Mouse (Mus musculus) central nervous system, embryonic 11.5 days (tissue): ENCODE results near the gene Rgs10. TPM values are rescaled to one million over a fixed set of nuclear protein-coding genes. Genes with fewer than 3 reads are reported as not detected.

Experiments used
- polyA plus RNA-seq: library from polyadenylated mRNA; depleted of rRNA; stranded (reverse); fragments of >200 nt; gene quantifications from 2 replicates; pipeline ENCODE4 v1.2.3, GENCODE M21; 2012; rRNA removed

Gene Rgs10
- polyA plus RNA-seq = 15.2 and 31.5 TPM in 2 replicates

DNA sequence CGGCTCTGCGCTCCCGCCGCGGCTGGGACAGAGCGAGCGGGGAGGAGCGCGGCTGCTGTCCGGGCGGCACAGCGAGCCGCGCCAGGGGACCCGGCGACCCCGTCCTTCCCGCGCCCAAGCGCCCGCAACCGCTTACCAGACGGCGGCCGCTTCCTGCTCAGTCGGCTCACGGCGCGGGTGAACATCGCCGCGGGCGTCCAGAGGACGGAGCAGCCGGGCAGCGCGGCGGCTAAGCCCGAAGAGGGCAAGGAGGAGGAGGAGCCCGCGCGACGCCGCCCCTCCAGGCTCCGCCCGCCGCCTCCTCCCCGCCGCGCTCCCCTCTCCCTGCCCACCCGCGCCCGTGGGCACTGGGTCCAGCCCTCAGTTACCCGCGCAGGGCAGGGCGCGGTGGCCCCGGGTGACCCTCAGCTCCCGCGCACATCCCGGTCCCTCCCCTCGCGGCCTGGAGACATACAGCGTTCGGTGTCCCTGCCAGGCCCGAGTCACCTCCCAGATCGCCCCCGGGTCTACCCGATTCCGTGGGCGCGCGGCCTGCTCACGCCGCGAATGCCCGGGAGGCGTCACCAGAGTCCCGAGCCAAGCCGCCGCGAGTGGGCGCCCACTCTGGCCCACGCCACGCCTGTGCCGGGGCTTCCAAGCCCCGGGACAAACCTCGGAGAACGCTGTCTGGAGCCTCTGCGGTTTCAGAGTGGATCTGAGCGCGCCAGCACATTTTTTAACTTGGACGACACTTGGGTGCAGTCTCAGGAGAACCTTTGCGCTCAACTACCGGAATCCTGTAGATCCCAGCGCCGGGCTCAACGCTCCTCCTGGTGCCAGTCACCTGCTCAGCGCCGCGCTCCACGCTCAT, at the start of gene Rgs10:
Gene Rgs10, minus strand, starts transcription at position 829 of the 850 bp plus-strand sequence.

DNA sequence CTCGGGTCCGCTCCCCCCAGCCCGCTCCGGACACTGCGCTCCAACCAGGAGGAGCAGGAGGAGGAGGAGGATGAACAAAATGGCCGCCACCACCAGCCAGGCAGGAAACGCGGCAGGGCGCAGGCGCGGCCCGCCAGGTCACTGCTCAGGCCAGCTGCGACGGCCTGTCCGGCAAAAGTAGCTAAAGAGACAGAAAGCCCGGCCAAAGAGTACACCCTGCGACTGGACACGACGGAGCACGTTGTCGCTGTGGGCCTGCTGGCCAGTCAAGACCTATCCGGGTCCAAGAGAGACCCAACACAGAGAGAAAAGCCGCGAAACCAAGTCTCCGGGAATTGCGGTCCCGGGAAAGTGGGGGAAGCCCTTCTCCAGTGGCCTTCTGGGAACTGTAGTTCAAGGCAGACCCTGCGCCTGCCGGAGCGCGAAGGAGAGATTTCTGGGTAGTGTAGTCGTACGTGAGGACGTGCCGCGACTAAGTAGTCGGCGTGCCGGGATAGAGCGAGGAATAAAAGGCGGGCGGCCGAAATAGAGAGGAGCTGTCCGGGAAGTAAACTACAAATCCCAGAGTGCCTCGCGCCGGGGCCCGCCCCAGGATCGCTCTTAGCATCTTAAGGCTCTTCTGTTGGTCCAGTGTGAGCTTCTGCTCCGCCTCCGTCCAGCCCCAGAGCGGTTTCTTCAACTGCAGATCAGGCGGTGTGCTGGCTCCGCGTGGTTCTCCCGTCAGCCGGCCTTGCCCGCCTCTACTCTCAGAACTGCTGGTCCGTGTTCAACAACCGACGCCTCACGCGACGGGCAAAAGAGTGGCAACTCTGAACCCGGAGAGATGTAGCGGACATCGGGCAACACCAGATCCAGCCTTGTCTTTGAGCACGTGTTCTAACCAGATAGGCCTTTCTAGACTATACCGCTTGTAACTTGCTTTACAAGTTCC, 43.0 kb upstream of the Rgs10 start, which contains the start of gene Tial1:
Gene Tial1, minus strand, starts transcription at position 433 of the 931 bp plus-strand sequence.

Other genes starting within 250 kb of the Rgs10 start
- gene Cox6a2, start 212.4 kb downstream of the Rgs10 start, polyA plus RNA-seq = 3.9 and 10.1 TPM in 2 replicates
- 11.5 and 14.5 TPM in 2 replicates for gene Armc5, start 181.4 kb downstream of the Rgs10 start, polyA plus RNA-seq
- 2.8 and 4.2 TPM in 2 replicates for gene 9130023H24Rik, start 180.7 kb downstream of the Rgs10 start, polyA plus RNA-seq
- gene Tgfb1i1, start 171.9 kb downstream of the Rgs10 start, polyA plus RNA-seq = 18.2 and 27.5 TPM in 2 replicates
- gene Slc5a2, start 153.1 kb downstream of the Rgs10 start, polyA plus RNA-seq = 0.30 and 0.39 TPM in 2 replicates
- gene BC017158, start 120.6 kb downstream of the Rgs10 start, polyA plus RNA-seq = 25.5 and 31.0 TPM in 2 replicates
- gene Tial1, start 43.0 kb upstream of the Rgs10 start, polyA plus RNA-seq = 140 and 164 TPM in 2 replicates
- gene Bag3, start 104.9 kb upstream of the Rgs10 start, polyA plus RNA-seq = 6.3 and 8.8 TPM in 2 replicates
- 38.3 and 45.1 TPM in 2 replicates for gene Inpp5f, start 192.6 kb upstream of the Rgs10 start, polyA plus RNA-seq